8 mouse cellular contexts compared by ENCODE assay signal in genomic region chr4:122955412-122956136, GRCm38 (mm10). TPM values are rescaled to one million over a fixed set of nuclear protein-coding genes. Genes with fewer than 3 reads are reported as not detected.
DNase-seq lines count a peak whose midpoint lies in the region; ATAC-seq and TF ChIP-seq lines count a peak whose summit lies in the region.

No protein-coding gene starts in this region.

- no peak for TF ChIP-seq CTCF in hindbrain, postnatal 0 days (IDR thresholded peaks at IDR 0.05; ENCODE audit: low read depth)
- no peak for TF ChIP-seq CTCF in left cerebral cortex, adult 2 months (IDR thresholded peaks at IDR 0.05)

- H3K27ac ChIP-seq in hindbrain, postnatal 0 days = peak overlapping the region; percentile 72
- peak overlapping the region; percentile 83 for H3K27ac ChIP-seq in left cerebral cortex, adult 2 months
- peak overlapping the region; percentile 58 for H3K27ac ChIP-seq in macrophage

- no peaks in the 10 kb centered on the region for H3K36me3 ChIP-seq in hindbrain, postnatal 0 days (ENCODE audit: insufficient read depth, low read length)
- no peaks in the 10 kb centered on the region for H3K36me3 ChIP-seq in macrophage (ENCODE audit: inconsistent target)

- peak; percentile 89 for ATAC-seq in hindbrain, postnatal 0 days

- H3K27me3 ChIP-seq in hindbrain, postnatal 0 days (ENCODE audit: insufficient read depth, low read length) = no peaks in the 10 kb centered on the region

- H3K79me2 ChIP-seq in macrophage (ENCODE audit: inconsistent target) = no peaks in the 10 kb centered on the region

- 8% methylated on average over 17 of the region's 17 CpGs for WGBS in hindbrain, postnatal 0 days
- WGBS in macrophage (ENCODE audit: missing documents) = 16% methylated on average over 17 of the region's 17 CpGs

- DNase-seq in T-cell, adult 2 months (ENCODE audit: low spot score) = peak; percentile 86
- DNase-seq in cerebellum, postnatal 4 days (ENCODE audit: low spot score in 2 of 2) = peak; percentile 64 to 86
- DNase-seq in gastrocnemius, adult 18-20 months (ENCODE audit: low spot score) = peak; percentile 24
- DNase-seq in hindbrain, postnatal 0 days (ENCODE audit: low spot score) = peak; percentile 89
- peak; percentile 86 to 90 for DNase-seq in left cerebral cortex, adult 2 months (ENCODE audit: extremely low spot score in 1 of 2, low spot score in 2 of 2)
- peak; percentile 78 for DNase-seq in retina, postnatal 7 days (ENCODE audit: low read depth, low spot score)
- DNase-seq in urinary bladder, adult 18-20 months (ENCODE audit: low spot score in 2 of 2) = peak; percentile 81 to 84

- H3K9me3 ChIP-seq in hindbrain, postnatal 0 days (ENCODE audit: low read length) = no peaks in the 10 kb centered on the region

- intact Hi-C loops in left cerebral cortex, adult 2 months (cut with DNase I) = no loop called here

- peak overlapping the region; percentile 50 for H3K4me2 ChIP-seq in hindbrain, postnatal 0 days (ENCODE audit: low read depth, low read length)

- H3K4me1 ChIP-seq in hindbrain, postnatal 0 days (ENCODE audit: insufficient read depth, low read length) = peaks cover 24% of the 10 kb centered on the region

- peak overlapping the region; percentile 24 for H3K4me3 ChIP-seq in hindbrain, postnatal 0 days (ENCODE audit: low read length)
- H3K4me3 ChIP-seq in left cerebral cortex, adult 2 months = peak overlapping the region; percentile 9
- no peak overlapping the region for H3K4me3 ChIP-seq in macrophage (ENCODE audit: inconsistent target)

- peak overlapping the region; percentile 25 for H3K9ac ChIP-seq in hindbrain, postnatal 0 days (replicated peaks; ENCODE audit: low read length)

RNA-seq across cellular contexts. Expression of gene Mfsd2a, which starts 5.4 kb away (rescaled TPM):
- total RNA-seq in gastrocnemius, adult 18-20 months (2021) = under 1 TPM; 0.39 to 0.81 TPM
- 63.6 and 68.0 TPM in 2 replicates for total RNA-seq in hindbrain, postnatal 0 days (2014; rRNA removed)
- 34.9 and 42.6 TPM in 2 replicates for polyA plus RNA-seq in hindbrain, postnatal 0 days (2015; fragmentation: Nextera tagmentation; extraction: Ambion mirVana)
- total RNA-seq in left cerebral cortex, adult 2 months (2021) = 10 to 100 TPM; 35.0 to 39.8 TPM
- total RNA-seq in macrophage (2018; cell fraction: chromatin; rRNA removed) = under 1 TPM in 1 of 26 experiments, not detected in 25; 0.43 TPM
- under 1 TPM in 2 of 26 experiments, not detected in 24; 0.05 to 0.07 TPM for total RNA-seq in macrophage (2018; cell fraction: cytosol; rRNA removed)
- total RNA-seq in macrophage (2018; cell fraction: nucleus; rRNA removed) = under 1 TPM in 3 of 26 experiments, not detected in 23; 0.26 to 0.34 (median 0.29) TPM
- not detected in 3 replicates for polyA plus RNA-seq in macrophage (2018)

RNA-seq across cellular contexts. Expression of gene Mycl, which starts 39.9 kb away (rescaled TPM):
- under 1 TPM; 0.12 to 0.64 TPM for total RNA-seq in gastrocnemius, adult 18-20 months (2021)
- total RNA-seq in hindbrain, postnatal 0 days (2014; rRNA removed) = 67.5 and 79.4 TPM in 2 replicates
- 34.3 and 34.8 TPM in 2 replicates for polyA plus RNA-seq in hindbrain, postnatal 0 days (2015; fragmentation: Nextera tagmentation; extraction: Ambion mirVana)
- total RNA-seq in left cerebral cortex, adult 2 months (2021) = 10 to 100 TPM; 11.3 to 12.0 TPM
- 1 to 10 TPM in 1 of 26 experiments, under 1 TPM in 8, not detected in 17; 0.18 to 1.0 (median 0.74) TPM for total RNA-seq in macrophage (2018; cell fraction: chromatin; rRNA removed)
- total RNA-seq in macrophage (2018; cell fraction: cytosol; rRNA removed) = 1 to 10 TPM in 1 of 26 experiments, under 1 TPM in 24, not detected in 1; 0.09 to 1.8 (median 0.22) TPM
- 1 to 10 TPM in 4 of 26 experiments, under 1 TPM in 13, not detected in 9; 0.13 to 2.6 (median 0.54) TPM for total RNA-seq in macrophage (2018; cell fraction: nucleus; rRNA removed)
- 0.07 to 0.16 TPM (median 0.09 TPM) in 3 replicates for polyA plus RNA-seq in macrophage (2018)

Comparison
In these comparisons a context has a peak if more than half of its experiments do, and no peak if none do; other contexts are left out.
1. DNase-seq: peak in every context shown above with its lines; median percentile 89 in hindbrain, postnatal 0 days; 88 in left cerebral cortex, adult 2 months; 86 in T-cell, adult 2 months; 82 in urinary bladder, adult 18-20 months; 78 in retina, postnatal 7 days; 75 in cerebellum, postnatal 4 days; 24 in gastrocnemius, adult 18-20 months.
2. RNA of gene Mfsd2a, which starts 5.4 kb away (total RNA-seq): 63.6 to 68.0 TPM in hindbrain, postnatal 0 days and 35.0 to 39.8 TPM in left cerebral cortex, adult 2 months; 0.39 to 0.81 TPM in gastrocnemius, adult 18-20 months; every median in the first group is over 10 times any median in the second.
3. RNA of gene Mycl, which starts 39.9 kb away (total RNA-seq): 67.5 to 79.4 TPM in hindbrain, postnatal 0 days and 11.3 to 12.0 TPM in left cerebral cortex, adult 2 months; 0.12 to 0.64 TPM in gastrocnemius, adult 18-20 months; every median in the first group is over 4 times any median in the second.
4. Peak in every context shown above with its lines, with median percentiles within 50 percentile points of each other: H3K27ac ChIP-seq.